Mouse (Mus musculus): ENCODE measurements around the gene Hoxb9.

DNA sequence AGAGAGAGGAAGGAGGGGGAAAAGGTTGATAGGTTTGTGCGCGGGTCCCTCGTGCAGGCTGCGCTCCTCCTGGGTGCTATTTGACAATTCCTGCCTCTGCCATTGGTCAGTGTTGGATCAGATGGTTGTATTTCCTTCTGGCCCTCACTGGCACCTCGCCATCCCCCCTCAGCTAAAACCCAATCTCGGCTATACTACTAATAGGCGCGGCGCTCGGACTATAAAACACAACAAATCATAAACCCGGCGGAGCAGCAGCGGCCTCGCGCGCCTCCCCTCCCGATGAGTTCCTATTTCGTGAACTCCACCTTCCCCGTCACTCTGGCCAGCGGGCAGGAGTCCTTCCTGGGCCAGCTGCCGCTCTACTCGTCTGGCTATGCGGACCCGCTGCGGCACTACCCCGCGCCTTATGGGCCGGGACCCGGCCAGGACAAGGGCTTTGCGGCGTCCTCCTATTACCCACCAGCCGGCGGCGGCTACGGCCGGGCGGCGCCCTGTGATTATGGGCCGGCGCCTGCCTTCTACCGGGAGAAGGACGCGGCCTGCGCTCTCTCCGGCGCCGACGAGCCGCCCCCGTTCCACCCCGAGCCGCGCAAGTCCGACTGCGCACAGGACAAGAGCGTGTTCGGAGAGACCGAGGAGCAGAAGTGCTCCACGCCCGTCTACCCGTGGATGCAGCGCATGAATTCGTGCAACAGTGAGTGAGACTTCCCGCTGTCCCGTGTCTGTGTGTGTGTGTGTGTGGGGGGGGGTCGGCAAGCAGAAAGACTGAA lies 27.8 kb downstream of the Hoxb9 start:
- TF ChIP-seq CTCF (IDR thresholded peaks at IDR 0.05; ENCODE audit: control insufficient read depth, insufficient read depth, insufficient read length), result no peak
- TF ChIP-seq CEBPB (IDR thresholded peaks at IDR 0.05; ENCODE audit: low read depth), result no peak
- TF ChIP-seq USF1 (IDR thresholded peaks at IDR 0.05; ENCODE audit: low read depth), result no peak
- no peak for TF ChIP-seq FOSL1 (IDR thresholded peaks at IDR 0.05; ENCODE audit: insufficient read depth, low read length, poor library complexity, severe bottlenecking)
- TF ChIP-seq MYOD1 (IDR thresholded peaks at IDR 0.05; ENCODE audit: control insufficient read depth, insufficient read length, low read depth), result no peak

Measured in C2C12 (cell line).